Mouse (Mus musculus) kidney, postnatal 4 days (tissue): Measurements from ENCODE around the gene Ccr10.

Source experiments
- DNase-seq, 2 experiments: peaks; one replicate each; pipeline ENCODE4 v3.0.0; 2021; ENCODE audit warnings: mixed read lengths in 2 of 2

Gene Ccr10

DNA sequence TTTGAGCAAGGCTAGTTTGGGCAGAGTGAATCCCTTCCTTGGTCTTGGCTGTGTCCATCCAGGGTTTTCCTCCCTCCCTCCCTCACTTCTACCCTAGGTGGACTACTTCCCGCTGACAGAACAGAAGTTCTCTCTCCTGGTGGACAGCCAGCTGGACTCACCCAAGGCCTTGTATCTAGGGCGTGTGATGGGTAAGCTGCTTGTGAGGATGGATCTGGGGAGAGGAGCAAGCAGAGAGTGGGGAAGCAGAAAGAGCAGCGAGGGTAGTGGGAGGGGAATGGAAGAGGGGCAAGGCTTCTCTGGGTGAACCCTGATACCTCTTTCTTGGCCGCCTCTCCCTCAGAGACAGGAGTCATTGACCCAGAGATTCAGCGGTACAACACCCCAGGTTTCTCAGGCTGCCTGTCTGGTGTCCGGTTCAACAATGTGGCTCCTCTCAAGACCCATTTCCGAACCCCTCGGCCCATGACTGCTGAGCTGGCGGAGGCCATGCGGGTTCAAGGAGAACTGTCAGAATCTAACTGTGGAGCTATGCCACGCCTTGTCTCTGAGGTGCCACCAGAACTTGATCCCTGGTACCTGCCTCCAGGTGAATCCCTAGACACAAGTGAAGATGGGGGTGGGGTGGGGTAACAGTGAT is 13.0 kb upstream of the Ccr10 start:
- DNase-seq: no peak

GRCm38 (mm10) chr11:101187541-101187940 is 12.3 kb upstream of the Ccr10 start:
- DNase-seq: no peak

- DNase-seq: no peak
Observed at GRCm38 (mm10) chr11:101186526-101187247, 11.4 kb upstream of the Ccr10 start.

GRCm38 (mm10) chr11:101185441-101185840 is 10.2 kb upstream of the Ccr10 start:
- no peak for DNase-seq

- no peak for DNase-seq
Observed at GRCm38 (mm10) chr11:101184984-101185383, 9.7 kb upstream of the Ccr10 start.

DNA sequence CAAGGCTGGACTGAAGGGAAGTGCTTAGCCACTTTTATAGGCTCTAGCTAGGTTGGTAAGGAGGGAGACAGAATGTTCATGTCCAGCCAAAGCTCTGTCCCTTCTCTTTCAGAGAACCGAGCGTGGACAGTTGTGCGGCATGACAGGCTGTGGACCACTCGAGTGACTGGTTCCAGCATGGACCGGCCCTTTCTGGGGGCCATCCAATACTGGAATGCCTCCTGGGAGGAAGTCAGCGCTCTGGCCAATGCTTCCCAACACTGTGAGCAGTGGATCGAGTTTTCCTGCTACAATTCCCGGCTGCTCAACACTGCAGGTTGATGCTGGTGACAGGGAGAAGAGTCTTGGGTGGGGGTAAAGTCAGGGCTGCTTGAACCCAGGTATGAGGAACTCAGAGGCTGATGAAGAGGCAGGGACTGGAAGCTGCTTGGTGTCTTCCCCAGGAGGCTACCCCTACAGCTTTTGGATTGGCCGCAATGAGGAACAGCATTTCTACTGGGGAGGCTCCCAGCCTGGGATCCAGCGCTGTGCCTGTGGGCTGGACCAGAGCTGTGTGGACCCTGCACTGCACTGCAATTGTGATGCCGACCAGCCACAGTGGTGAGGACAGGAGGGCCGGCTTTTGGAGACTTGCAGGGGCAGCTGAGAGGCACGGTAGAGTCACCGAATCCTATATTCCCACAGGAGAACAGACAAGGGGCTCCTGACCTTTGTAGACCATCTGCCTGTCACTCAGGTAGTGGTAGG is 7.7 kb upstream of the Ccr10 start:
- DNase-seq: peak; percentile 59 to 61

GRCm38 (mm10) chr11:101181961-101182360 is 6.7 kb upstream of the Ccr10 start:
- DNase-seq: no peak

- DNase-seq: peak; percentile 88 to 89
Observed at GRCm38 (mm10) chr11:101180846-101181740, 5.8 kb upstream of the Ccr10 start.

DNA sequence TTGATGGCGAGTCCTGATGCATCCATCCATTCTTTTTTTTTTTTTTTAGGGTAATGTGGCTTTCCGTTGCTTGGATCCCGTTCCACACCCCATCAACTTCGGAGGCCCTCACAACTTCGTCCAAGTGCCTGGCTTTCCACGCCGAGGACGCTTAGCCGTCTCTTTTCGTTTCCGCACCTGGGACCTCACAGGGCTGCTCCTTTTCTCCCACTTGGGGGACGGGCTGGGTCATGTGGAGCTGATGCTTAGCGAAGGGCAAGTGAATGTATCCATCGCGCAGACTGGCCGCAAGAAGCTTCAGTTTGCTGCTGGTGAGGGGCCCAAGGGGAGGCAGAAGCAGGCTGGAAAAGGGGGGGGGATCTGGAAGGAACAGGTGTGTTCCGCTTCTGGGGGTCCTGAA is 5.0 kb upstream of the Ccr10 start:
- no peak for DNase-seq

- DNase-seq: no peak
Observed at GRCm38 (mm10) chr11:101179306-101179705, 4.1 kb upstream of the Ccr10 start.

- DNase-seq: no peak
Observed at GRCm38 (mm10) chr11:101178061-101179058, 3.1 kb upstream of the Ccr10 start.

- DNase-seq: peak; percentile 79 to 82
Observed at GRCm38 (mm10) chr11:101176933-101177773, 1.9 kb upstream of the Ccr10 start.

- DNase-seq: peak; percentile 72 to 79
Observed at GRCm38 (mm10) chr11:101176117-101176691, 961 bp upstream of the Ccr10 start.

GRCm38 (mm10) chr11:101175636-101176116 is 433 bp upstream of the Ccr10 start:
- no peak for DNase-seq

DNA sequence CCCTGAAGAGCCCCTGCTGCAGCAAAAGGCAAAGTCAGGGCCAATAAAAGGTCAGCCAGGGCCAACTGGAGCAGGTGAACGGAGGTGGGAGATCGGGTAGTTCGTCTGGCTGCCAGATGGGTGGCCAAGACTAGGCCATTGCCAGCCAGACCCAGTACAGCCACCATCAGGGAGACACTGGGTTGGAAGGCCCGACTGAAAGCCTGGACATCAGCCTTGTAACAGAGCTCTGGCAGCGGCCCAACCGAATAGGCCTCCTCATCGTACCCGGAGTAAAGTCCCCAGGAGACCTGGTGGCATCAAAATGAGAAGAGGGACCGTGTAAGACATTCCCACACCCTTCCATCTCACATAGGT is 876 bp downstream of the Ccr10 start:
- DNase-seq: no peak

DNA sequence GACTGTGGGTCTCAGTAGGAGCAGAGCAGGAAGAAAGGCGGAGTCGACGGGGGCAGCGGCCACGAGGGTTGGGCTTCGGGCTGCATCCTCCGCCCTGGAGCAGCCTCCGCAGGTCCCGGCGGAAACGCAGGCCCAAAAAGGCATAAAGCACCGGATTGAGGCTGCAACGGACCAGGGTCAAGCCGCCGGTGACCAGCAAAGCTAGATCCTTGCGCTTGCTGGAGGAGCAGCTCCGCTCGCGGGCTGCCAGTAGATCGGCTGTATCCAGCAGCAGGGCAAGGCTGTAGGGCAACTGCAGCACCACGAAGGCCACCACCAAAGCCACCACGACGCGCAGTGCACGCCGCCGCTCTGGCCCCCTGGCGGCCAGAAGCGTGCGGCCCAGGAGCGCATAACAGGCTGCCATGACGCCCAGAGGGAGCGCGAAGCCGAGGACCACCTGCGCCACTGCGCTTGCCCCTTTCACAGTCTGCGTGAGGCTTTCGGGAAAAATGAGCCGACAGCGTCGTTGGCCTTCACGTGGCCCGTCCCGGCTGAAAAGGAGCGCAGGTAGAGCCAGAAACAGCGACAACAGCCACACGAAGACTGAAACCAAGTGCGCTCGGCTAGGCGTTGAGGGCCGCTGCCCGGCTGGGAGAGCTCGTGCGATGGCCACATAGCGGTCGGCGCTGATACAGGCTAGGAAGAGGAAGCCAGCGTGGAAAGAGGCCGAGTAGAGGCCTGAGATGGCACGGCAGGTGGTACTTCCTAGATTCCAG is 1.4 kb downstream of the Ccr10 start:
- DNase-seq: peak; percentile 86 to 91

DNA sequence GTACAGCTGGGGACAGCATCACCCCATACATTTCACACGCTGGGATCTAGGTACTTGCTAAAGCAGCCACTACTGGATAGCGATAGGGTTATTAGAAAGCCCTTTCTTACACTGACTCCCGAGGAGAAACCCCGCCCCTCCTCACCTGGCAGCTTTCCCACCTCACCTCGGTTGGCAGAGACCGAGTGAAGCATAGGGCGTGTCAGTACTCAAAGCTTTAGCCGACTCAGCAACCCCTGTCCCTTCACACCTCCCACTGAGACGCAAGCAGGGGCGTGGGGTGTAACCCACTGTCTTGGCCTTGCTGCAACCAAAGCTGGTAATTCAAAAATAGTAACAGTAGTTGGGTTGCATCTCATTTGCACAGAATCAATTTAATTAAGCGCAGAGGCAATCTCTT is 2.1 kb downstream of the Ccr10 start:
- peak; percentile 73 to 81 for DNase-seq

DNA sequence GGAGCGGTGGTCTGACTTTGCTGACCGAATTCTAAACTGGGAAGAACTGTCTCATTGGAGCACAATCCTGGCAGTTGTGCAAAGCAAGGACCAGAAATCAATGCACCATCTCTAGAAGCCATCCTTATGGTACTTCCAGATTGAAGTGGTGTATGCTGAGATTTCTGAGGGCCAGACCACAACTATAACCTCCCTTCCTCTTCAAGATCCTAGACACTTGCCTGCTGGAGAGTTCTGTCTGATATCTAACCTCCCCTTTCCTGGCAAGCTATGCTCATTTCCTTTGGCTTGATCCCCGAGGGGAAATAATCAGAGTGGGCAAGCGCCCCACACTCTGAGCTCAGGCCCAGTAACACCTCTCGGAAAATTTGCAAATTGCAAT is 2.8 kb downstream of the Ccr10 start:
- DNase-seq: no peak

DNA sequence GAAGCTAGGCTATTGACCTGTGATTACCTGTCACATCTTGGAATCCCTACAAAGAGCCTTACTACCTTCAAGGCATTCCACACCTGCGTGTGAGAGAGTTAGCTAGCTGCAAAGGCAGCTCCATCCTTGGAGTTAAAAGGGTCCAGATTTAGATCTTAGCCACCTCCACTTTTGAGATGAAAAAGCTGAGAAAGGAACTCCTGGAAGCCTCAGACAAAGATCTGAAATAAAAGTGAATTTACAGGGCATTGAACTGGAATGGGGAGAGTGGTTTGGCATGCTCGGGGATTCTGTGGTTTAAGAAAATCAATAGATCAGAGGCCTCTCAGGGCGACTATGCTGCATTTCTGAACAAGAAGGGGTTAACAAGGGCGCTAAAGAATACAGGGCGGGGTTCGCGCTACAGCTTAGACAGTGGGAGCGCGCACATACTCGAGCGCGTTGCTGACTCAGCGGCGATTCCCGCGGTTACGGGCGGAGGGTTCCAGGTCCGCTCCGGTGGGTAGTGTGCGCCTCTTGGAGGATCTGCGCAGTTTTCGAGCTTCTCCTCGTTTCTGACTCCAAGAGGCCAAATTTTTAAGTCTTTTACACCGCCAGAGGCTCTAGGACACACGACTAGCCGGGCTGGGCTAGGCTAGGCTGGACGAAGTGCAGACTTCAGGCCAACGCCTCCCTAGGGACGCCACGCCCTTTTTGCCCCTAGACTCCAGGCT is 3.4 kb downstream of the Ccr10 start:
- DNase-seq: peak; percentile 82 to 88
